Mouse (Mus musculus) heart, postnatal 0 days (tissue): ENCODE data around the gene Foxj1.

Experiments used
- CTCF ChIP-seq: IDR thresholded peaks from 2 replicates; pipeline ENCODE4 v1.5.1; 2016; ENCODE audit warnings: antibody characterized with exemption, control low read depth, low read depth
- EP300 ChIP-seq: IDR thresholded peaks from 2 replicates; pipeline ENCODE4 v1.6.1; 2016; ENCODE audit warnings: antibody characterized with exemption, low read depth

DNA sequence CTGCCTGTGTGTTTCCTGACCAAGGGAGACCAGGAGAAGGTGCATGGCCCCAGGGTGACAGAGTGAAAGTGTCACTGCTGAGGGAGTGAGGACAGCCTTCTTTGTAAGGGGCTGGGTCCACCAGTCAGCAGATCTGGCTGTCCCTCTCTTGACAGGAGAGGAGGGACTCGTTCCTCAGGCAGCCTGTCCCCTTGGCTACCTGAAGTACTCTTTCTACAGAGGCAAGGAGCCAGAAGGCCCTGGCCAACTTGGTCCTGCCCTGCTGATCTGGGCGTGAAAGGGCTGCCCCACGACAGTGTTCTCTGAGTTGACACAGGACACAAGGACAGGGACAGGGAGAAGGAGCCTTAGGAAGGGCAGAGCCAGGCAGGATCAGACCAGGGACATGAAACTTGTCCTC is 38.2 kb downstream of the Foxj1 start:
- TF ChIP-seq CTCF (no peak), EP300 (no peak)
